In genomic region chr4:114612827-114613226, GRCm38 (mm10) we compare ENCODE assay signal across 20 mouse cellular contexts.
DNase-seq lines count a peak whose midpoint lies in the region; ATAC-seq and TF ChIP-seq lines count a peak whose summit lies in the region.
"Had no signal": no experiment of that assay in that cellular context is flagged by ENCODE, and none has a peak within 500 bp of the region (broad histone marks: within the 10 kb centered on the region; RNA-seq: fewer than 3 reads in every experiment).

No protein-coding gene starts in this region.

- H3K27me3 ChIP-seq in heart, embryonic 15.5 days = peaks cover 16% of the 10 kb centered on the region
- no peaks in the 10 kb centered on the region for H3K27me3 ChIP-seq in lung, embryonic 16.5 days (ENCODE audit: control insufficient read depth, insufficient read depth, low read depth, low read length)
- H3K27me3 ChIP-seq: hindbrain, embryonic 12.5 days had no signal

- H3K4me2 ChIP-seq in heart, embryonic 15.5 days = no peak overlapping the region
- H3K4me2 ChIP-seq in lung, embryonic 16.5 days (ENCODE audit: low read depth, low read length) = no peak overlapping the region
- H3K4me2 ChIP-seq: hindbrain, embryonic 12.5 days had no signal

- no peak for TF ChIP-seq CTCF in left cerebral cortex, adult 2 months (IDR thresholded peaks at IDR 0.05)

- 0 out of 2 replicates have a peak overlapping the region, but pooled peaks have one; percentile 3 for H3K27ac ChIP-seq in heart, embryonic 15.5 days
- H3K27ac ChIP-seq in lung, embryonic 16.5 days (ENCODE audit: low read length) = 0 out of 2 replicates have a peak overlapping the region, but pooled peaks have one; percentile 14
- H3K27ac ChIP-seq in brown adipose tissue, adult 24 weeks (replicated peaks; ENCODE audit: low read depth, low read length) = peak overlapping the region; percentile 65
- H3K27ac ChIP-seq in left cerebral cortex, adult 2 months = no peak overlapping the region
- H3K27ac ChIP-seq: embryonic facial prominence, embryonic 10.5 days; forebrain, embryonic 10.5 days; hindbrain, embryonic 12.5 days; hindbrain, postnatal 0 days had no signal

- H3K9me3 ChIP-seq in heart, embryonic 15.5 days (replicated peaks) = no peaks in the 10 kb centered on the region
- no peaks in the 10 kb centered on the region for H3K9me3 ChIP-seq in lung, embryonic 16.5 days (ENCODE audit: control insufficient read depth, low read length)
- H3K9me3 ChIP-seq: embryonic facial prominence, embryonic 10.5 days; forebrain, embryonic 10.5 days; hindbrain, embryonic 12.5 days had no signal

- no peak for DNase-seq in heart, postnatal 4 days
- no peak for DNase-seq in lung, postnatal 36 days
- no peak for DNase-seq in left cerebral cortex, adult 2 months (ENCODE audit: extremely low spot score in 1 of 2, low spot score in 2 of 2)
- DNase-seq: adrenal gland, postnatal 14 days; B cell, adult 2 months; cerebellum, adult 18-20 months; cerebellum, adult 9-11 months; cerebellum, postnatal 36 days; heart, postnatal 36 days; kidney, adult 18-20 months had no signal

- H3K36me3 ChIP-seq in heart, embryonic 15.5 days = no peaks in the 10 kb centered on the region
- no peaks in the 10 kb centered on the region for H3K36me3 ChIP-seq in lung, embryonic 16.5 days (ENCODE audit: control insufficient read depth, insufficient read depth, low read length)
- H3K36me3 ChIP-seq: embryonic facial prominence, embryonic 10.5 days; forebrain, embryonic 10.5 days; G1E; hindbrain, embryonic 12.5 days had no signal

- peaks cover 27% of the 10 kb centered on the region for H3K4me1 ChIP-seq in heart, embryonic 15.5 days (replicated peaks)
- H3K4me1 ChIP-seq in lung, embryonic 16.5 days (replicated peaks; ENCODE audit: control insufficient read depth, insufficient read depth, low read length) = peaks cover 7% of the 10 kb centered on the region
- H3K4me1 ChIP-seq in brown adipose tissue, adult 24 weeks (ENCODE audit: control insufficient read depth, insufficient read depth, insufficient read length, low read length) = peaks cover 19% of the 10 kb centered on the region
- H3K4me1 ChIP-seq: embryonic facial prominence, embryonic 10.5 days; forebrain, embryonic 10.5 days; hindbrain, embryonic 12.5 days had no signal

- WGBS in heart, embryonic 15.5 days = 69% methylated on average over 4 of the region's 4 CpGs
- WGBS in lung, embryonic 16.5 days = 74% methylated on average over 4 of the region's 4 CpGs

- intact Hi-C loops in left cerebral cortex, adult 2 months (cut with DNase I) = no loop called here

- H3K9ac ChIP-seq in heart, embryonic 15.5 days = no peak overlapping the region
- H3K9ac ChIP-seq in lung, embryonic 16.5 days (ENCODE audit: low read length) = no peak overlapping the region
- H3K9ac ChIP-seq: hindbrain, embryonic 12.5 days had no signal

- H3K4me3 ChIP-seq in heart, embryonic 15.5 days = no peak overlapping the region
- H3K4me3 ChIP-seq in lung, embryonic 16.5 days (ENCODE audit: low read length) = no peak overlapping the region
- no peak overlapping the region for H3K4me3 ChIP-seq in brown adipose tissue, adult 24 weeks (ENCODE audit: insufficient read depth, low read depth, low read length)
- no peak overlapping the region for H3K4me3 ChIP-seq in left cerebral cortex, adult 2 months
- H3K4me3 ChIP-seq: embryonic facial prominence, embryonic 10.5 days; forebrain, embryonic 10.5 days; hindbrain, embryonic 12.5 days had no signal

- no peak for ATAC-seq in heart, embryonic 15.5 days (replicated peaks; ENCODE audit: insufficient number of reproducible peaks, insufficient read depth, low FRiP score, low read depth)
- no peak for ATAC-seq in lung, embryonic 16.5 days (ENCODE audit: low read depth)
- ATAC-seq: CD4-positive, CD25-positive, alpha-beta regulatory T cell, adult 4 months; forebrain, embryonic 14.5 days had no signal
